Mouse (Mus musculus): Measurements from ENCODE around the gene Tmed11.

- TF ChIP-seq GATA1 (IDR thresholded peaks at IDR 0.05; ENCODE audit: borderline replicate concordance, low read length) (no peak), FLI1 (IDR thresholded peaks at IDR 0.05; ENCODE audit: low read length) (no peak)
Observed at GRCm38 (mm10) chr5:108742596-108742995, 52.6 kb downstream of the Tmed11 start.

Measured in megakaryocyte, embryonic 14.5 days (primary cell).